Mouse (Mus musculus) embryonic stem cell, embryonic (primary cell): ENCODE data around the gene Zfp575.

Source experiments
- CTCF ChIA-PET, 4 experiments: fragments of 300-600 bp in 2 of 4; fragments of 350-600 bp in 2 of 4; sonication (Branson Sonifier 250); formaldehyde crosslinking; loops; one replicate each; lab custom pipeline; 2022; ENCODE audit warnings: inconsistent platforms in 2 of 4; lab: Charles Lee
- POLR2A ChIA-PET, 4 experiments: fragments of 300-600 bp in 2 of 4; fragments of 350-600 bp in 2 of 4; sonication (Branson Sonifier 250); formaldehyde crosslinking; loops; one replicate each; lab custom pipeline; 2022; ENCODE audit warnings: antibody characterized with exemption in 4 of 4, inconsistent platforms in 1 of 4; lab: Charles Lee

Zfp575 gene

GRCm38 (mm10) chr7:24587330-24588105 is at the start of gene Zfp575, which contains the start of gene Ethe1:
Gene Zfp575 (minus strand): TSS chr7:24587641.
Gene Ethe1 (plus strand): TSS chr7:24587543.
- ChIA-PET CTCF (interaction anchor here in 3 of 4 experiments (0.6 to 3.7 kb wide), 10 partner anchors 12 to 384 kb away, joined by 3 to 21 read pairs (median 3); no protein-coding TSS in a partner anchor), POLR2A (interaction anchor here in 3 of 4 experiments (0.5 to 0.7 kb wide), 4 partner anchors 11 to 188 kb away, joined by 3 to 4 read pairs (median 3); partner anchors contain the start of gene Smg9 (in 1 of the 3))

DNA sequence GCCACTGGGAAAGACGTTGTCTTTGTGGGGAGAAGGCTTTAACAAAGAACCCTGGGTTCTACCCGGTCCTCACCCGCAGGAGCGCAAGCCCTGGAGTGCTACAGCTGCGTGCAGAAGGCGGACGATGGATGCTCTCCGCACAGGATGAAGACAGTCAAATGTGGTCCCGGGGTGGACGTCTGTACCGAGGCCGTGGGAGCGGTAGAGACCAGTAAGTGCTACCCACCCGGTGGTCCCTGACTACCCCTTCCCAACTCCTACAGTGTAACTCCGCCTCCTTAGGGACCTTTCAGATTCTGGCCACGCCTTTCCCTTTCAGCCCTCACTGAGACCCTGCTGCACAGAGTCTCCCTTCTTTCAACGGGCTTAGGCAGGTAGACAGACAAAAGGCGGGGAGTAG is 49.6 kb upstream of the Zfp575 start:
- CTCF ChIA-PET = interaction anchor here in 3 of 4 experiments (0.6 to 8.1 kb wide), 8 partner anchors 16 to 328 kb away, joined by 3 to 84 read pairs (median 6); no protein-coding TSS in a partner anchor

GRCm38 (mm10) chr7:24636264-24636663 is 48.8 kb upstream of the Zfp575 start, which contains the start of gene Lypd3:
Gene Lypd3 (plus strand): TSS chr7:24636550.
- POLR2A ChIA-PET = interaction anchor here in 2 of 4 experiments (0.6 to 0.8 kb wide), 3 partner anchors 129 to 888 kb away, joined by 3 to 11 read pairs (median 11); partner anchors contain the start of gene Rabac1 (in 1 of the 2)
- CTCF ChIA-PET = interaction anchor here in 2 of 4 experiments (0.9 to 8.1 kb wide), 6 partner anchors 17 to 329 kb away, joined by 3 to 84 read pairs (median 4); no protein-coding TSS in a partner anchor

More for the DNA sequence above, 49.6 kb upstream of the Zfp575 start:
- POLR2A ChIA-PET = interaction anchor here in 1 of 4 experiments (1.5 kb wide), 1 partner anchor 18 kb away, joined by 5 read pairs; no protein-coding TSS in a partner anchor

DNA sequence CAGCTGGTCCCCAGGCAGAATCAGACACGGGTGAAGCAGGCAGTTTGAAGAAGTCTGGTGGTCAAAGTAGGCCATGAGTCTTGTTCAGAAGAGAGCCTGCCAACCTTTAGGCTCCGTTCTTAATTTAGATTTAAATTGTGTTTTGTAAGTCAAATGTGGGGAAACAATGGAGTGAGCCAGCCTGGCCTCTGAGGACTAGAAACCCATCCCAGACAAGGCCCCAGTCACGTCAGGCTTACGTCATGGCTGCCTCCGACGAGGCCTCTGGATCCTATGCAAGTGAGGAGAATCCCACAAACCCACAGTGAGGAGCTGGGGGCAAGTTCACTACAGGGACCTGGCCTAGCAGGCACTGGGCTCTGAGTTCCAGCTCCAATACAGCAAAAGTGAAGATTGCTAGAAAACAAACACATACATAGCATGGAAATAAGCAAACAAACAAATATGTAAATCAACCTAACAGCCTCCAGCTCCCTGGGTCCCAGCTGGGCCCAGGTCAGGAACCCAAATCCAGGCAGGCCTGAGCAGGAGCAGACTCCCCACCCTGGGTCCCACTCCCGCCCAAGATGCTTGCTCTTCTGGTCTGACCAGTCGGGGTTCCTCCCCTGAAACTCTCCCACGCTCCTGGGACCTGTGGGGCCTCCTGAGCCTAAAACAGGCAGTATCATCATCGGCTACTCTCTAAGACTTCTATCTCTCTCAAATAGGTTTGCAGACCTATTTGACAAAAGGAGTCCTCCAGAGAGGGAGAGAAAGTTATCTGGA is 42.9 kb upstream of the Zfp575 start:
- ChIA-PET CTCF (interaction anchor here (0.6 to 2.5 kb wide), 9 partner anchors 8 to 157 kb away, joined by 3 to 9 read pairs (median 3); no protein-coding TSS in a partner anchor), POLR2A (interaction anchor here in 2 of 4 experiments (0.5 to 3.4 kb wide), 6 partner anchors 9 to 634 kb away, joined by 3 to 19 read pairs (median 3); no protein-coding TSS in a partner anchor)

- ChIA-PET POLR2A (interaction anchor here in 2 of 4 experiments (0.6 to 3.4 kb wide), 3 partner anchors 10 to 634 kb away, joined by 3 to 19 read pairs (median 3); no protein-coding TSS in a partner anchor), CTCF (interaction anchor here in 3 of 4 experiments (1.1 to 2.5 kb wide), 6 partner anchors 9 to 156 kb away, joined by 3 to 12 read pairs (median 6); no protein-coding TSS in a partner anchor)
Measured at GRCm38 (mm10) chr7:24629672-24630071, 42.2 kb upstream of the Zfp575 start.

GRCm38 (mm10) chr7:24628685-24629610 is 41.5 kb upstream of the Zfp575 start:
- POLR2A ChIA-PET = interaction anchor here (0.6 to 3.4 kb wide), 19 partner anchors 9 to 664 kb away, joined by 3 to 19 read pairs (median 4); partner anchors contain the start of genes Phldb3 (in 2 of the 4), Irgq (in 1 of the 4), Rabac1 (in 1 of the 4) and Smg9 (in 1 of the 4)
- CTCF ChIA-PET = interaction anchor here (0.6 to 2.4 kb wide), 16 partner anchors 9 to 275 kb away, joined by 3 to 12 read pairs (median 4); no protein-coding TSS in a partner anchor

- ChIA-PET CTCF (interaction anchor here in 3 of 4 experiments (0.7 to 1.5 kb wide), 4 partner anchors 19 to 95 kb away, joined by 3 to 4 read pairs (median 3); no protein-coding TSS in a partner anchor), POLR2A (interaction anchor here in 2 of 4 experiments (0.6 kb wide), 2 partner anchors 9 to 67 kb away, joined by 4 to 7 read pairs; no protein-coding TSS in a partner anchor)
Measured at GRCm38 (mm10) chr7:24622967-24623366, 35.5 kb upstream of the Zfp575 start.

DNA sequence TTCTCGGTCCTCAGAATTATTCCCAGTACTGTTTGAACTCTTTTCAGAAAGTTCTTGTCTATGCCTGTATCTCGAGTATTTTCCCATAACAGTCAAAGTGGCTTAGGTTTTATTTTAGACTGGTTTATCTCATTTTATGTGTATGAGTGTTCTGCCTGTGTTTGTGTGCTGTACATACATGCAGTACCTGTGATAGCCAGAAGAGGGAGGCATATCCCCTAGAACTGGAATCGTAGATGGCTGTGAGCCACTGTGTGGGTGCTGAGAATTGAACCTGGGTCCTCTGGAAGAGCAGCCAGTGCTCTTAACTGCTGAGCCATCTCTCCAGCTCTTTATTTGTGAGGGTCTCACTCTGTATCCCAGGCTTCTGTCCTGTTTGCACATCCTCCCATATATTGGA is 33.8 kb upstream of the Zfp575 start:
- ChIA-PET POLR2A (no interaction called here), CTCF (interaction anchor here in 1 of 4 experiments (0.9 to 1.1 kb wide), 2 partner anchors 18 to 41 kb away, joined by 3 read pairs; no protein-coding TSS in a partner anchor)

DNA sequence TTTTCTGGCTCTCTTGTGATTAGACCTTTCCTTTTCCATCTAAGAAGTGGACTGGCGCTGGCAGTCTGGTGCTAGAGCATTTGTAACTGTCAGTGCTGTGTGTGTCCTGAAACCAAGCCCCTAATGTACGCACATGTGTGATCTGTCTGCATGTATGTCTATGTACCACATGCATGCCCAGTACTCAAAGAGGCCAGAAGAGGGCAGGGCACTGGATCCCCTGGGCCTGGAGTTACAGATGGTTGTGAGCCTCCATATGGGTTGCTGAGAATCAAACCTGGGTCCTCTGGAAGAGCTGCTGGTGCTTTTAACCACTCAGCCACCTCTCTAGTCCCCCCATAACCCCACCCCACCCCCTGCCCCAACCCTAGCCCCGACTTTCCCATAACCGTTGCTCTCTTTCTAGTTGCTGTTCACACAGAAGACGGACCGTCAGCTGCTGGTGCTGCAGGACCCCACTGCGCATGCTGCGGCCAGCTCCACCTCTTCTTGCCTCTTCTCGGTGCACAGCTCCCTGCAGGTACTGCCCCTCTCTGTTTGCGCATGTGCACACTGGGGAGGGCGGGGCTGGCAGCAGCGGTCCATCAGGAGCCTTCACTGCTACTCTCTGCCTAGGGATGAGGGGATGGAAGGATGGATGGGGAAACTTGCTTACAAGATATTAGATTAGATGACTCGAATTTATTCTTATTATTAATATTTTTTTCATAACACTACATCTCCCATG is 32.4 kb upstream of the Zfp575 start:
- POLR2A ChIA-PET = interaction anchor here in 3 of 4 experiments (0.5 to 2.7 kb wide), 29 partner anchors 9 to 496 kb away, joined by 3 to 19 read pairs (median 4); partner anchors contain the start of genes Phldb3 (in 3 of the 3), Cadm4 (in 1 of the 3) and Irgc1 (in 1 of the 3)

GRCm38 (mm10) chr7:24618374-24618773 is 30.9 kb upstream of the Zfp575 start:
- CTCF ChIA-PET = interaction anchor here in 3 of 4 experiments (0.6 to 2.4 kb wide), 10 partner anchors 10 to 44 kb away, joined by 3 to 33 read pairs (median 16); no protein-coding TSS in a partner anchor
- POLR2A ChIA-PET = interaction anchor here in 2 of 4 experiments (0.6 to 2.7 kb wide), 8 partner anchors 9 to 222 kb away, joined by 3 to 19 read pairs (median 4); no protein-coding TSS in a partner anchor

More for the DNA sequence above, 32.4 kb upstream of the Zfp575 start:
- CTCF ChIA-PET = interaction anchor here (0.5 to 2.4 kb wide), 39 partner anchors 8 to 777 kb away, joined by 3 to 33 read pairs (median 5); partner anchors contain the start of genes Phldb3 (in 2 of the 4) and Cadm4 (in 1 of the 4)

GRCm38 (mm10) chr7:24617763-24618162 is 30.3 kb upstream of the Zfp575 start:
- ChIA-PET POLR2A (interaction anchor here in 1 of 4 experiments (2.7 kb wide), 1 partner anchor 11 kb away, joined by 19 read pairs; no protein-coding TSS in a partner anchor), CTCF (interaction anchor here in 3 of 4 experiments (0.5 to 2.0 kb wide), 3 partner anchors 17 to 134 kb away, joined by 3 to 7 read pairs (median 6); no protein-coding TSS in a partner anchor)

GRCm38 (mm10) chr7:24614816-24615215 is 27.4 kb upstream of the Zfp575 start:
- POLR2A ChIA-PET = interaction anchor here in 2 of 4 experiments (0.5 to 0.6 kb wide), 3 partner anchors 14 to 757 kb away, joined by 3 read pairs; no protein-coding TSS in a partner anchor
- CTCF ChIA-PET = interaction anchor here in 2 of 4 experiments (0.9 to 1.5 kb wide), 6 partner anchors 11 to 28 kb away, joined by 3 to 7 read pairs (median 4); no protein-coding TSS in a partner anchor

DNA sequence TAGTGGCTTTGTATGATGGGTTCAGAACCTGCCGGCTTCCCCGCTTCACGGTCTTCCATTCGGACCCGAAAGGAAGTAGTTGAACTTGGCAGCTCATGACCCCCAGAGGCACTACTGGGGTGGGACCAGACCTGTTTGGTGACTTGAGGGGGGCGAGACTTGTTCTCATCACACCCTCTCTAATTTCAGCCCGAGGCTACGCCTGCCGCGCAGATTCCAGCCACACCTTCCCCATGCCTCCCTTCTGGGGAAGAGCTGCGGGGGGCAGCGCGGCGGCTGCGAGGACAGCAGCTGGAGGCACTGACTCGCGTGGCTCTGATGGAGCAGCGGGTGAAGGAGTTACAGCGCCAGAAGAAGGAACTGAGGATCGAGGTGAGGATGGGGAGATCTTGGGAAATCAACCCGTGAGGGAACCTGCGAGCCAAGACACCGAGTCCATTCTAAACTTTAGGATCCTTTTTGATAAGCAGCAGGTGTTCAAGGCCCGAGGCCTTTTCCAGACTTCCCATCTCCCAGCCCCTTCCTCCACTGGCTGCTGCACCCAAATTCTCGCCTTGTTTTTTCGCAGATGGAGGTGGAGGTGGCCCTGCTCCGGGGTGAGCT is 25.0 kb upstream of the Zfp575 start:
- POLR2A ChIA-PET = interaction anchor here in 3 of 4 experiments (0.6 to 2.0 kb wide), 6 partner anchors 7 to 176 kb away, joined by 3 to 17 read pairs (median 5); no protein-coding TSS in a partner anchor
- CTCF ChIA-PET = interaction anchor here in 3 of 4 experiments (0.5 to 3.5 kb wide), 14 partner anchors 7 to 353 kb away, joined by 3 to 25 read pairs (median 4); no protein-coding TSS in a partner anchor

DNA sequence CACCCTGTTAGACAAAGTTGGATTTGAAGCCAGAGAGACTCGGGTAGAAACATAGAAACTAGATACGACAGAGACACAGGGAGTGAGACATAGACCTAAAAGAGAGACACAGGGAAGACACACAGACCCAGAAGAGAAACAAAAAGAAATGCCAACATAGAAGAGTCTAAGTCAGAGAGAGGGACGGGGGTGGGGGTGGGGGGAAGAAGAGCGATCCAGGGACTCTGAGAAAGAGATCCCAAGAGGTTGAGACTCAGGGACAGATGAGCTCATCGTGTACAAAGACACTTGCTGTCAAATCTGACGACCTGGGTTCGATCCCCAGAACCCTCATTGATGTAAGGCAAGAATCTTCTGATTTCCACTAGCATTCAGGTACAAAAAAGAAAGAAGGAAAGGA is 24.3 kb upstream of the Zfp575 start:
- ChIA-PET CTCF (interaction anchor here (0.5 to 3.5 kb wide), 27 partner anchors 7 to 482 kb away, joined by 3 to 25 read pairs (median 4); partner anchors contain the start of gene Zfp428 (in 1 of the 4)), POLR2A (interaction anchor here (0.7 to 2.0 kb wide), 14 partner anchors 8 to 278 kb away, joined by 3 to 17 read pairs (median 5); partner anchors contain the start of gene Rps19 (in 1 of the 4))
